Mouse (Mus musculus): Measurements from ENCODE around the gene Catsper4. TPM values are rescaled to one million over a fixed set of nuclear protein-coding genes. Genes with fewer than 3 reads are reported as not detected.

Catsper4 gene
- polyA plus RNA-seq, 1 experiment from 2014 or later: not detected

- DNase-seq (ENCODE audit: low spot score): peak; percentile 94
- H3K36me3 ChIP-seq: peaks cover 15% of the 10 kb centered on the region
- peak within 1 kb of the TSS; percentile 84 for H3K27ac ChIP-seq (replicated peaks)
- H3K4me3 ChIP-seq: peak within 1 kb of the TSS; percentile 88
- H3K9me3 ChIP-seq (replicated peaks): no peaks in the 10 kb centered on the region
- WGBS: under 1% methylated on average over 60 of the region's 60 CpGs
- peaks cover 43% of the 10 kb centered on the region for H3K27me3 ChIP-seq (ENCODE audit: low read depth, poor library complexity, severe bottlenecking)
- peaks cover 58% of the 10 kb centered on the region for H3K4me1 ChIP-seq
Measured at GRCm38 (mm10) chr4:134245148-134245843, 18.1 kb upstream of the Catsper4 start, which contains the start of gene Zfp593. Gene Zfp593, minus strand, starts transcription at chr4:134245592.

DNA sequence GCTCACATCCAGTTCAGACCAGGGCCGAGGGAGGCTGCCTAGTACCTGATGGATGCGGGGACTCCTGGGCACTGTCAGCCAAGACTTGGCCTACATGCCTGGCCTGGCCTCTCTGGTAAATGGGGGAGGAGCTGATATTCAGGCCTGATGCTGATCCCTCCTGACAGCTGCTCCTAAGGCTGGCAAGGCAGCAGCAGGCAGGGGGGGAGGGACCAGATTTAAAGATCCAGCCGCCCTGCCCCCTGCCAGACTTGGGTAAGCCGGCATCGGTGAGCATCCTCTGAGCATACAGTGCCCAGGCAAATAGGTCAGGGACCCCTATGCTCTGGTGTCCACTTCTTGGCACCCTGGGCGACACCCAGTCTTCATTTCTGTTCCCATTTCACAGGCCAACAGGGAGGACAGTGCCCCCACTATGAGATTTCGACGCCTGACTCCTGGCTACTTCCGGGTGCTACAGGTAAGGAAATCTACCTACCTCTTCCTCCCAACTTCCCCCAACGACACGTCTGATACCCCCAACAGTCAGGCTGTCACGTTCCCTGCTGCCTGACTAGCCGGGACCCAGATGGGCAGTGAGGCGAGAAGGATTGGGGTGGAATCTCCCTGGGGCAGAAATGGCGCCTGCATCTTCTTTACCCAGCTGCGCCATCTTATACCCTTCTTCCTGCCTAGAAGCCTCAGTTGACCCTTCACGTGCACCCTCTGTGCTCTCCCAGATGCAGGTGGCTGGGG is 16.5 kb upstream of the Catsper4 start, which contains the start of gene E130218I03Rik:
Gene E130218I03Rik, plus strand, starts transcription at position 147 of the 735 bp plus-strand sequence.
- DNase-seq (ENCODE audit: low spot score): no peak
- H3K27me3 ChIP-seq (ENCODE audit: low read depth, poor library complexity, severe bottlenecking): peaks cover 31% of the 10 kb centered on the region
- no peak within 1 kb of the TSS for H3K27ac ChIP-seq (replicated peaks)
- 93% methylated on average over 17 of the region's 17 CpGs for WGBS
- peak within 1 kb of the TSS; percentile 88 for H3K4me3 ChIP-seq
- peaks cover 15% of the 10 kb centered on the region for H3K36me3 ChIP-seq
- H3K9me3 ChIP-seq (replicated peaks): no peaks in the 10 kb centered on the region
- H3K4me1 ChIP-seq: peaks cover 46% of the 10 kb centered on the region

DNA sequence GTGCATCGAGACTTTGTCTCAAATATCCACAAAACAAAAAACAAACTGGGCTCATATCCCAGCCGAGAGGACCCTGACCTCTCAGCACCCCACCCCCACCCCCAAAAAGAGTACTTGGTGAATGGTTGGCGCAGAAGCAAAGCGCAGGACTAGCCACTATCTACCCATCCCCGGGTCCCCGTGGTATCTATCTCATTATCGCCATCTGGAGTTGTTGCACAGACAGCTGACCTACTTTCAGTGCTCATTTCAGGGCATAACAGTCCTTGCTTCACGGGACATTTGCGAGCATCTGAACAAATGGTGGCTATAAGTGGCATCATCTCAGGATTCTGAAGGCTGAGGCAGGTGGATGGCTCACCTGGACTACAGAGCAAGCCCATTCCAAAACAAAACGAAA is 11.5 kb upstream of the Catsper4 start:
- H3K27me3 ChIP-seq (ENCODE audit: low read depth, poor library complexity, severe bottlenecking): peaks cover 36% of the 10 kb centered on the region
- H3K4me1 ChIP-seq: peaks cover 13% of the 10 kb centered on the region
- peak overlapping the region; percentile 30 for H3K4me3 ChIP-seq
- WGBS: 15% methylated on average over 10 of the region's 10 CpGs
- H3K9me3 ChIP-seq (replicated peaks): no peaks in the 10 kb centered on the region
- DNase-seq (ENCODE audit: low spot score): no peak
- no peak overlapping the region for H3K27ac ChIP-seq (replicated peaks)
- peaks cover 9% of the 10 kb centered on the region for H3K36me3 ChIP-seq

DNA sequence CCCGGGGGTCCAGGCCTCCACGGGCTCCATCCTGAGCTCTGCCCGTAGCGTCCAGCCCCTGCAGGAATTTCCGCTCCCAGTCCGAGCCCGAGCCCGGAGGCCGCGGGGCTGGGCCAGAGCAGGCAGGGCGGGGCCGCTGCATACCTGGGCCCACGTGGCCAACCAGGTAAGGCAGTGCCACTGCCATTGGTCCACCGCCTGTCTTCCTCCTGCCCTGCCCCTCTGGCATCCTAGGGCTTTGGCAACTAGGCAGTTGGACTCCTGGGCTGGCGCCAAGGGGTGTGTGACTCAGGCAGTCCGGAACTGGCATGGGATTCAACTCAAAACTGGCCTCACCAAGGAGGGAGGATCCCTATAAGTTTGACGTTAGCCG is 11.1 kb upstream of the Catsper4 start, which contains the start of gene Cnksr1:
Gene Cnksr1, minus strand, starts transcription at position 121 of the 373 bp plus-strand sequence.
- 4% methylated on average over 18 of the region's 18 CpGs for WGBS
- peaks cover 41% of the 10 kb centered on the region for H3K27me3 ChIP-seq (ENCODE audit: low read depth, poor library complexity, severe bottlenecking)
- no peak within 1 kb of the TSS for H3K27ac ChIP-seq (replicated peaks)
- peak within 1 kb of the TSS; percentile 30 for H3K4me3 ChIP-seq
- peaks cover 5% of the 10 kb centered on the region; the same call in 1 of the 2 replicates for H3K36me3 ChIP-seq
- H3K9me3 ChIP-seq (replicated peaks): no peaks in the 10 kb centered on the region
- no peak for DNase-seq (ENCODE audit: low spot score)
- peaks cover 10% of the 10 kb centered on the region for H3K4me1 ChIP-seq

DNA sequence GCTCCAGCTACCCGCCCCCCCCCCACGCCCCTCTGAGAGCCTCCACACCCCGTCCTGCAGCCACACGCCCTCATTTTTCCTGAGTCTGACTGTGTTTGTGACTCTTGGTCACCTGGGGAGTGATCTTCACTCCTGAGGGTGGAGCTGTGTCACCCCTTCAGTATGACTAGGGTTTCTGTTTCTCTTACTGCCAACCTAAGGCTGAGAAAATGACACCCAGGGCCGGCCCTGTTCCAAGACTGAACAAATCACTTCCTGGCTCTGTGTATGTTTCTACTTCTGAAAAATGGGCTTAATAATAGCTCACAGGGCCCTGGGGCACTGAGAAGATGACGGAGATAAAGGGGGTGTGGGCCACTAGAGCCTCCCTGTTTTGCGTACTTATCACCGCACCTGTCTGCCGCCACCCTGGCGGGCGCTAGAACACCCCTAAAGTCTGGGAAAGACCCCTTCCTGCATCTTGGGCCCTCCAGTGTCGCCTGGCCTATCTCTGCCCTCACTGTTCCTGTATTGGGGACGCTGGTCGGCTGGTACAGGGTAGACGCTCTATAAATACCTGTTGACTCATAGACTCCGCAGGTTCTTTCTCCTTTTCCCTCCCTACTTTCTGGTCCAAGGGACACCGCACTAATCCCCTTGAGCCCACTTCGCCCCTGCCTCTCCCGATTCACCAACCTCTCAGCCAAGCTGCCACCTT is 10.5 kb upstream of the Catsper4 start:
- Histone ChIP-seq H3K4me3 (peak overlapping the region; percentile 30), H3K36me3 (no peaks in the 10 kb centered on the region), H3K27ac (replicated peaks) (no peak overlapping the region), H3K4me1 (peaks cover 11% of the 10 kb centered on the region), H3K27me3 (ENCODE audit: low read depth, poor library complexity, severe bottlenecking) (peaks cover 41% of the 10 kb centered on the region), H3K9me3 (replicated peaks) (no peaks in the 10 kb centered on the region)
- no peak for DNase-seq (ENCODE audit: low spot score)
- WGBS: 21% methylated on average over 19 of the region's 19 CpGs

GRCm38 (mm10) chr4:134234876-134235275 is 7.7 kb upstream of the Catsper4 start:
- Histone ChIP-seq H3K9me3 (replicated peaks) (no peaks in the 10 kb centered on the region), H3K4me3 (no peak overlapping the region), H3K36me3 (no peaks in the 10 kb centered on the region), H3K4me1 (peaks cover 16% of the 10 kb centered on the region), H3K27me3 (ENCODE audit: low read depth, poor library complexity, severe bottlenecking) (peaks cover 41% of the 10 kb centered on the region), H3K27ac (replicated peaks) (no peak overlapping the region)
- WGBS: 91% methylated on average over 5 of the region's 5 CpGs
- no peak for DNase-seq (ENCODE audit: low spot score)

DNA sequence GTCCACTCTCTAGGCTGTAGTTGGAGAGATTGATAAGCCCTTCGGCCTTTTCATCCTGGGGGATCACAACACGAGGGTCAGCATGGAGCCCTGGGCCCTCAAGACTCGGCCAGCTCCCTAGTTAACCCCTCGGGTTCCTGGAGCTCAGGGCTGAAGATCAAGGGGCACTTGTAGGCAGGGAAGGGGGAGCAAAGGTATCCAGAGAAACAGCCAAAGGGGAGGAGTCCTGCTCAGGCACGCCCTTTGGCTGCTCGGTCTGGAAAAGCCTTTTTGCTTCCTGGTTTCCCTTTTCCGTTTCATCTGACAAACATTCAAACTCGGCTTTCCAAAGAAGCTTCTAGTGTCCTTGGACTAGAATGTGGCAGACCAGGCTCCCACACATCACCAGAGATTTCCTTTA is 3.2 kb upstream of the Catsper4 start:
- Histone ChIP-seq H3K4me3 (no peak overlapping the region), H3K27ac (replicated peaks) (no peak overlapping the region), H3K9me3 (replicated peaks) (no peaks in the 10 kb centered on the region), H3K27me3 (ENCODE audit: low read depth, poor library complexity, severe bottlenecking) (0 out of 2 replicates have a peak, but pooled peaks cover 5% of the 10 kb centered on the region), H3K36me3 (no peaks in the 10 kb centered on the region), H3K4me1 (peaks cover 19% of the 10 kb centered on the region)
- 44% methylated on average over 8 of the region's 8 CpGs for WGBS
- no peak for DNase-seq (ENCODE audit: low spot score)

DNA sequence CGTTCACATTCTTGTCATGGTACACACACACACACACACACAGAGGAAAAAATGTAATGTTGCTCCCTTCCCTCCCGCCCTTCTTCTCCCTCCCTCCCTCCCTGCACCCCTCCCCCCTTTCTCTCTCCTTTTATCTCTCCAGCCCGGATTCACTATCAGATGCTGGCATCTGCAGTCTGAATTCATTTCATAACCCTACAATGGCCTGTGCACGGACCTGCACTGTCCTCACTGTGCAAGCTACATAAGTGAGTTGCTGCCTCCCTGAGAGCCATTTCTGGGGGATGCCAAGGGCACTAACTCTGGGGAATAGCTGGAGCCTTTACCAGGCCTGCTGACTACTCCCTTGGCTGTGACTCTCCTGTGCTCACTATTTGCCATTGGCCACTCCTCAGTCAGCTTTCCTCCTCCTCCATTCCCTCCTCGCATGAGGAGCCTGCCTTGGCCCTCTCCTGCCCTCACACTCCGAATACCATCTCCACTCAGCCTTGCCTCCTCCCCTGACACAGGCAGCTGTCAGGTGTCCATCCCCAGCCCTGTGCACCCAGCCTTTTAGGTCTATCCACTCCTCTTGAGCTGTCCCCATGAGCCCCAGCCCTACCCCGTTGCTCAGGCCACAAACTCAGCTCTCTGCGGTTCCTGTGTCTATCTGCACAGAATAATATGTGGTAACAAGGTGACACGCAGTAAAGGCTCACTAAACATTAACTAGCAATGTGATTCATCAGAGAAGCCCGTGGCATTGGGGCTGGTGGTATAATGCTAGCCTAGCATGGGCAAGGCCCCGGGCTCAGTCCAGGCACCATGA is 4.2 kb downstream of the Catsper4 start:
- WGBS: 77% methylated on average over 11 of the region's 11 CpGs
- Histone ChIP-seq H3K27me3 (ENCODE audit: low read depth, poor library complexity, severe bottlenecking) (no peaks in the 10 kb centered on the region), H3K27ac (replicated peaks) (no peak overlapping the region), H3K9me3 (replicated peaks) (no peaks in the 10 kb centered on the region), H3K36me3 (no peaks in the 10 kb centered on the region), H3K4me3 (no peak overlapping the region), H3K4me1 (peaks cover 5% of the 10 kb centered on the region)
- no peak for DNase-seq (ENCODE audit: low spot score)

DNA sequence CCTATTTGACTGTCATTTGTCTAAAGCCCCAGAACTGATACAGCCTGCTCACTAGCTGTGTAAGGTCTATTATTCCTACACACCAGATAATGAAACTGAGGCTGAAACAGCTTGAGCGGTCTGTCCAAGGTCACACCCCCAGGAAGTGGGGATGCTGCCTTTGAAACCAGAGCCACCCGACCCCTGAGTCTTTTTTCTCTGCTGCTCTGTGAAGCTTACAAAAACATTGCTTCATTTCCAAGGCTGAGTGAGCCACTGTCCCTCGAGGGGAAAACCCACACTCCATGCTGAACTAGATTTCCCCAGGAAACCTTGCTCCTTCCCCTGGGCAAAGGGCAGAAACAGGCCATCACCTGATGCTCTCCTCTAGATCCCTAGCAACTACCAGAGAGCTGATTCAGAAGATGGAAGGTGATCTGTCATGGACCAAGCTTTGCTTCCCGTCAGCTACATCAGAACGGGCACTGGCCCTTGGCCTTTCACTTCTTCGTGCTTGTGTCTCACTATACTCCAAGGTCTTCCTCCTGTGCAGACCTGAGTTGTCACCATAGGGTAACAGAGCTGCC is 20.6 kb downstream of the Catsper4 start:
- WGBS: 68% methylated on average over 6 of the region's 6 CpGs
- Histone ChIP-seq H3K4me3 (no peak overlapping the region), H3K27ac (replicated peaks) (no peak overlapping the region), H3K9me3 (replicated peaks) (no peaks in the 10 kb centered on the region), H3K36me3 (no peaks in the 10 kb centered on the region), H3K27me3 (ENCODE audit: low read depth, poor library complexity, severe bottlenecking) (no peaks in the 10 kb centered on the region), H3K4me1 (peaks cover 5% of the 10 kb centered on the region; the same call in 1 of the 2 replicates)
- no peak for DNase-seq (ENCODE audit: low spot score)

GRCm38 (mm10) chr4:134203340-134203896 is 23.8 kb downstream of the Catsper4 start:
- no peaks in the 10 kb centered on the region for H3K9me3 ChIP-seq (replicated peaks)
- no peaks in the 10 kb centered on the region for H3K27me3 ChIP-seq (ENCODE audit: low read depth, poor library complexity, severe bottlenecking)
- H3K4me3 ChIP-seq: no peak overlapping the region
- peaks cover 5% of the 10 kb centered on the region; the same call in 1 of the 2 replicates for H3K4me1 ChIP-seq
- no peaks in the 10 kb centered on the region for H3K36me3 ChIP-seq
- no peak overlapping the region for H3K27ac ChIP-seq (replicated peaks)
- DNase-seq (ENCODE audit: low spot score): no peak
- WGBS: 91% methylated on average over 17 of the region's 17 CpGs

GRCm38 (mm10) chr4:134202904-134203303 is 24.3 kb downstream of the Catsper4 start, which contains the start of gene Gm7534:
Gene Gm7534, minus strand, starts transcription at chr4:134203004.
- no peak for DNase-seq (ENCODE audit: low spot score)
- Histone ChIP-seq H3K9me3 (replicated peaks) (no peaks in the 10 kb centered on the region), H3K36me3 (no peaks in the 10 kb centered on the region), H3K27me3 (ENCODE audit: low read depth, poor library complexity, severe bottlenecking) (no peaks in the 10 kb centered on the region), H3K4me1 (peaks cover 5% of the 10 kb centered on the region; the same call in 1 of the 2 replicates), H3K27ac (replicated peaks) (no peak within 1 kb of the TSS), H3K4me3 (no peak within 1 kb of the TSS)
- WGBS: 97% methylated on average over 4 of the region's 4 CpGs

Measured in midbrain, embryonic 10.5 days (tissue).